Comparison of ENCODE assay signal across 8 mouse cellular contexts in the genomic region with DNA sequence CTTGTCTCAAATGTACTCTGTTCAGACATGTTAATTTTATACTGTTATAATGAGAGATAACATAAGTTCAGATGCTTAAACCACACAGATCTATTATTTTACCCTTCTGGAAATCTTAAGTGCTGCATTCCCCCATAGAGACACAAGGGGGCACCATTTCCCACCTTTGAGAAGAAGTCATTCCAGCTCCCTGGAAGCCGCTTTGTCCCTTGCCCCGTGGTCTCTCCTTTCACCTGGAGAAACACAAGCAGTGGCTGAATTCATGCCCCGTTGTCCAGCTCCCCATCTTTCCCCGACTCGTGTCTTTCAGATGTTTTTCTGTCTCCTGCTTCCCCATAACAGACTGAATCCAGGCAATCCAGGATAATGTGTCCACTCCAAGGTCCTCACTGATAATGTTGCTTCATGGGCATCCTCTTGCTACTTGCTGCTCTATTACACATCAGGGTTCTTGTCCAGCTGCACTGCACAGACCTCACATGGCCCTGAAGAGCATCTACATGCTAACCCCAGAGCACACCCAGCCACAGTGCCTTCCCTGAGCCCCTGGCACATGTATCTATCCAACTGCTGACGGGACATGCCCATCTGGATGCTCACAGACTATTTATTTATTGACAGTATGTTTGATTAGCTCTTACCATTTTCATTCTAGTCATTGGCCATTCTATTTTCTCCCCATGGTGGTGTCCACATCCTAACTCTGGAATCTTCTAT.
A peak's percentile ranks its signal among the peaks of the same experiment; 100 is the strongest.
DNase-seq lines count a peak whose midpoint lies in the region; ATAC-seq and TF ChIP-seq lines count a peak whose summit lies in the region.

No protein-coding gene starts in this region.

- no peak for ATAC-seq in heart, embryonic 12.5 days (ENCODE audit: insufficient number of reproducible peaks, low FRiP score)
- 0 out of 2 replicates have a peak, but pooled peaks have one; percentile 39 for ATAC-seq in hindbrain, embryonic 14.5 days (ENCODE audit: low FRiP score)
- peak; percentile 62; the same call in 1 of the 2 replicates for ATAC-seq in midbrain, embryonic 16.5 days

- no peaks in the 10 kb centered on the region for H3K27me3 ChIP-seq in heart, embryonic 12.5 days (replicated peaks)
- no peaks in the 10 kb centered on the region for H3K27me3 ChIP-seq in heart, embryonic 10.5 days (ENCODE audit: insufficient read depth, poor library complexity, severe bottlenecking)
- no peaks in the 10 kb centered on the region for H3K27me3 ChIP-seq in embryonic facial prominence, embryonic 10.5 days (replicated peaks; ENCODE audit: low read depth, poor library complexity, severe bottlenecking)
- H3K27me3 ChIP-seq in hindbrain, embryonic 14.5 days (ENCODE audit: control insufficient read depth, insufficient read depth, low read length): no peaks in the 10 kb centered on the region
- H3K27me3 ChIP-seq in midbrain, embryonic 16.5 days (ENCODE audit: control insufficient read depth, insufficient read depth, low read depth, low read length): no peaks in the 10 kb centered on the region; the same call in 1 of the 2 replicates

- TF ChIP-seq CTCF in left cerebral cortex, adult 2 months (IDR thresholded peaks at IDR 0.05): peak; percentile 84

- no peaks in the 10 kb centered on the region for H3K36me3 ChIP-seq in heart, embryonic 12.5 days
- no peaks in the 10 kb centered on the region for H3K36me3 ChIP-seq in heart, embryonic 10.5 days
- H3K36me3 ChIP-seq in embryonic facial prominence, embryonic 10.5 days (replicated peaks): no peaks in the 10 kb centered on the region
- no peaks in the 10 kb centered on the region for H3K36me3 ChIP-seq in hindbrain, embryonic 14.5 days (replicated peaks; ENCODE audit: control insufficient read depth, insufficient read depth)
- no peaks in the 10 kb centered on the region for H3K36me3 ChIP-seq in midbrain, embryonic 16.5 days (ENCODE audit: control insufficient read depth, insufficient read depth, low read length)

- no peaks in the 10 kb centered on the region for H3K9me3 ChIP-seq in heart, embryonic 12.5 days (replicated peaks)
- no peaks in the 10 kb centered on the region for H3K9me3 ChIP-seq in heart, embryonic 10.5 days
- H3K9me3 ChIP-seq in embryonic facial prominence, embryonic 10.5 days: no peaks in the 10 kb centered on the region
- no peaks in the 10 kb centered on the region for H3K9me3 ChIP-seq in hindbrain, embryonic 14.5 days (ENCODE audit: control insufficient read depth, low read length)
- no peaks in the 10 kb centered on the region for H3K9me3 ChIP-seq in midbrain, embryonic 16.5 days (replicated peaks; ENCODE audit: control insufficient read depth, low read length, poor library complexity, severe bottlenecking)

- 26% methylated on average over 6 of the region's 6 CpGs for WGBS in heart, embryonic 12.5 days
- 29% methylated on average over 6 of the region's 6 CpGs for WGBS in heart, embryonic 10.5 days
- 27% methylated on average over 6 of the region's 6 CpGs for WGBS in embryonic facial prominence, embryonic 10.5 days
- WGBS in hindbrain, embryonic 14.5 days: 31% methylated on average over 6 of the region's 6 CpGs
- WGBS in midbrain, embryonic 16.5 days: 22% methylated on average over 6 of the region's 6 CpGs

- H3K9ac ChIP-seq in heart, embryonic 12.5 days: no peak overlapping the region
- no peak overlapping the region for H3K9ac ChIP-seq in hindbrain, embryonic 14.5 days
- H3K9ac ChIP-seq in midbrain, embryonic 16.5 days (ENCODE audit: low read depth, low read length): no peak overlapping the region

- peaks cover 6% of the 10 kb centered on the region; the same call in 1 of the 2 replicates for H3K4me1 ChIP-seq in heart, embryonic 12.5 days (replicated peaks)
- no peaks in the 10 kb centered on the region for H3K4me1 ChIP-seq in heart, embryonic 10.5 days
- H3K4me1 ChIP-seq in embryonic facial prominence, embryonic 10.5 days: no peaks in the 10 kb centered on the region
- no peaks in the 10 kb centered on the region for H3K4me1 ChIP-seq in hindbrain, embryonic 14.5 days (replicated peaks; ENCODE audit: control insufficient read depth, insufficient read depth, low read length)
- H3K4me1 ChIP-seq in midbrain, embryonic 16.5 days (ENCODE audit: control insufficient read depth, insufficient read depth, low read length): 0 out of 2 replicates have a peak, but pooled peaks cover 2% of the 10 kb centered on the region

- DNase-seq in heart, embryonic 10.5 days (ENCODE audit: low spot score): no peak
- DNase-seq in adrenal gland, postnatal 25 days: peak; percentile 24
- peak; percentile 68 for DNase-seq in embryonic facial prominence, embryonic 10.5 days (ENCODE audit: low spot score)
- DNase-seq in hindbrain, embryonic 14.5 days (ENCODE audit: low spot score): peak; percentile 80
- DNase-seq in left cerebral cortex, adult 2 months (ENCODE audit: extremely low spot score in 1 of 2, low spot score in 2 of 2): peak; percentile 55 to 59
- peak; percentile 61 for DNase-seq in testis, postnatal 10 days (ENCODE audit: low spot score)

- 0 out of 2 replicates have a peak overlapping the region, but pooled peaks have one; percentile 23 for H3K4me2 ChIP-seq in heart, embryonic 12.5 days
- H3K4me2 ChIP-seq in hindbrain, embryonic 14.5 days (replicated peaks): no peak overlapping the region
- no peak overlapping the region for H3K4me2 ChIP-seq in midbrain, embryonic 16.5 days (ENCODE audit: low read length)

- no peak overlapping the region for H3K27ac ChIP-seq in heart, embryonic 12.5 days (ENCODE audit: poor library complexity, severe bottlenecking)
- H3K27ac ChIP-seq in heart, embryonic 10.5 days: no peak overlapping the region
- no peak overlapping the region for H3K27ac ChIP-seq in embryonic facial prominence, embryonic 10.5 days (replicated peaks)
- H3K27ac ChIP-seq in hindbrain, embryonic 14.5 days: no peak overlapping the region
- H3K27ac ChIP-seq in left cerebral cortex, adult 2 months: no peak overlapping the region
- no peak overlapping the region for H3K27ac ChIP-seq in midbrain, embryonic 16.5 days (ENCODE audit: low read length)

- no peak overlapping the region for H3K4me3 ChIP-seq in heart, embryonic 12.5 days
- no peak overlapping the region for H3K4me3 ChIP-seq in heart, embryonic 10.5 days
- no peak overlapping the region for H3K4me3 ChIP-seq in embryonic facial prominence, embryonic 10.5 days
- no peak overlapping the region for H3K4me3 ChIP-seq in hindbrain, embryonic 14.5 days (replicated peaks; ENCODE audit: low read length)
- H3K4me3 ChIP-seq in left cerebral cortex, adult 2 months: no peak overlapping the region
- H3K4me3 ChIP-seq in midbrain, embryonic 16.5 days (ENCODE audit: low read depth, low read length): no peak overlapping the region

- intact Hi-C loops in left cerebral cortex, adult 2 months (cut with DNase I): no loop called here
